Mouse (Mus musculus) left cerebral cortex, adult 18-20 months (tissue): ENCODE data around the gene Zfp335. TPM values are rescaled to one million over a fixed set of nuclear protein-coding genes. Genes with fewer than 3 reads are reported as not detected.

Experiments used
- total RNA-seq, 2 experiments: library from RNA; stranded (reverse); gene quantifications; 2 replicates each; pipeline ENCODE4 v1.2.3; 2021

Zfp335 gene
- total RNA-seq, 2 experiments from 2014 or later = 25.0 to 25.1 TPM

Other genes with a start within 250 kb of the Zfp335 start
- not detected for gene Wfdc11, start 237.7 kb downstream of the Zfp335 start, total RNA-seq
- not detected for gene Wfdc13, start 226.7 kb downstream of the Zfp335 start, total RNA-seq
- gene Spint4, start 213.3 kb downstream of the Zfp335 start, total RNA-seq = not detected
- gene Spint5, start 196.5 kb downstream of the Zfp335 start, total RNA-seq = not detected
- 1 to 10 TPM; 1.3 to 1.5 TPM for gene Wfdc3, start 165.8 kb downstream of the Zfp335 start, total RNA-seq
- gene Dnttip1, start 165.8 kb downstream of the Zfp335 start, total RNA-seq = 10 to 100 TPM; 34.5 to 37.5 TPM
- not detected for gene Ube2c, start 141.9 kb downstream of the Zfp335 start, total RNA-seq
- 1 to 10 TPM; 1.7 TPM for gene Tnnc2, start 131.8 kb downstream of the Zfp335 start, total RNA-seq
- gene Snx21, start 125.9 kb downstream of the Zfp335 start, total RNA-seq = 10 to 100 TPM; 52.9 to 57.0 TPM
- gene Acot8, start 106.9 kb downstream of the Zfp335 start, total RNA-seq = 10 to 100 TPM; 25.5 to 26.1 TPM
- 10 to 100 TPM; 10.1 to 10.2 TPM for gene Zswim3, start 106.7 kb downstream of the Zfp335 start, total RNA-seq
- gene Zswim1, start 89.1 kb downstream of the Zfp335 start, total RNA-seq = 10 to 100 TPM; 23.2 to 25.2 TPM
- gene Spata25, start 83.2 kb downstream of the Zfp335 start, total RNA-seq = not detected
- 10 to 100 TPM; 93.1 to 93.6 TPM for gene Ctsa, start 78.9 kb downstream of the Zfp335 start, total RNA-seq
- gene Neurl2, start 78.3 kb downstream of the Zfp335 start, total RNA-seq = 1 to 10 TPM; 3.1 TPM
- 10 to 100 TPM; 90.7 to 93.5 TPM for gene Pltp, start 54.0 kb downstream of the Zfp335 start, total RNA-seq
- 10 to 100 TPM; 40.6 to 46.1 TPM for gene Pcif1, start 32.5 kb downstream of the Zfp335 start, total RNA-seq
- 1 to 10 TPM; 2.0 to 2.1 TPM for gene Mmp9, start 29.0 kb upstream of the Zfp335 start, total RNA-seq
- 100 to 1,000 TPM; 538 to 565 TPM for gene Slc12a5, start 49.0 kb upstream of the Zfp335 start, total RNA-seq
- 10 to 100 TPM; 53.4 to 56.8 TPM for gene Ncoa5, start 123.1 kb upstream of the Zfp335 start, total RNA-seq
- under 1 TPM; 0.44 to 0.80 TPM for gene Cd40, start 143.9 kb upstream of the Zfp335 start, total RNA-seq
- not detected for gene 1700025C18Rik, start 179.0 kb upstream of the Zfp335 start, total RNA-seq